Mouse (Mus musculus) MEL (cell line): ENCODE measurements around the gene Gpsm2. TPM values are rescaled to one million over a fixed set of nuclear protein-coding genes. Genes with fewer than 3 reads are reported as not detected.

Source experiments
- DNase-seq: peaks from one replicate; pipeline ENCODE4 v3.0.0; 2011; ENCODE audit warnings: low read depth, low spot score
- H3K27ac ChIP-seq: 2 replicates; pipeline ENCODE4 v1.5.1; 2012; ENCODE audit warnings: low read depth, mild to moderate bottlenecking, control low read depth, low read length, moderate library complexity; ENCODE audit not compliant: control insufficient read depth
- H3K27me3 ChIP-seq, 2 experiments: fragments of 150-350 bp in 1 of 2; sonication (generic) in 1 of 2; 2 replicates each; pipeline ENCODE4 v1.6.1; 2012; ENCODE audit warnings: low read length in 2 of 2, mild to moderate bottlenecking in 2 of 2, improper control_type of control experiment in 1 of 2, moderate library complexity in 1 of 2; ENCODE audit not compliant: insufficient read depth in 2 of 2, control insufficient read depth in 1 of 2
- H3K36me3 ChIP-seq, 2 experiments: 2 replicates each; pipeline ENCODE4 v1.6.1; 2012 to 2014; ENCODE audit warnings: low read length in 2 of 2, improper control_type of control experiment in 1 of 2, inconsistent platforms in 1 of 2, mild to moderate bottlenecking in 1 of 2; ENCODE audit not compliant: insufficient read depth in 2 of 2, control insufficient read depth in 1 of 2
- H3K4me1 ChIP-seq, 2 experiments: fragments of 150-350 bp in 1 of 2; sonication (generic) in 1 of 2; 2 replicates each; pipeline ENCODE4 v1.6.1; 2012; ENCODE audit warnings: low read length in 2 of 2, improper control_type of control experiment in 1 of 2, mild to moderate bottlenecking in 1 of 2; ENCODE audit not compliant: insufficient read depth in 2 of 2, control insufficient read depth in 1 of 2
- H3K4me3 ChIP-seq, 2 experiments: fragments of 150-350 bp in 1 of 2; sonication (generic) in 1 of 2; 2 replicates each; pipeline ENCODE4 v1.5.1; 2012; ENCODE audit warnings: low read depth in 2 of 2, low read length in 2 of 2, mild to moderate bottlenecking in 2 of 2, moderate library complexity in 2 of 2, control low read depth in 1 of 2, improper control_type of control experiment in 1 of 2; ENCODE audit not compliant: control insufficient read depth in 1 of 2, insufficient read depth in 1 of 2
- H3K79me2 ChIP-seq: 2 replicates; pipeline ENCODE4 v1.6.1; 2012; ENCODE audit warnings: mild to moderate bottlenecking, low read length, moderate library complexity; ENCODE audit not compliant: control insufficient read depth, poor library complexity, insufficient read depth
- H3K9ac ChIP-seq: 2 replicates; pipeline ENCODE4 v1.6.1; 2012; ENCODE audit warnings: low read depth, mild to moderate bottlenecking, control low read depth, low read length, moderate library complexity; ENCODE audit not compliant: control insufficient read depth, poor library complexity, severe bottlenecking
- H3K9me3 ChIP-seq: fragments of 150-350 bp; sonication (generic); replicated peaks from 2 replicates; pipeline ENCODE4 v1.6.1; 2012; ENCODE audit warnings: mild to moderate bottlenecking, low read length, improper control_type of control experiment, moderate library complexity; ENCODE audit not compliant: insufficient read depth
- EP300 ChIP-seq, 2 experiments: IDR thresholded peaks; 2 replicates each; pipeline ENCODE4 v1.6.1; 2011; ENCODE audit warnings: improper control_type of control experiment in 2 of 2, low read length in 2 of 2, low read depth in 1 of 2, mild to moderate bottlenecking in 1 of 2
- ETS1 ChIP-seq: IDR thresholded peaks from 2 replicates; pipeline ENCODE4 v1.6.1; 2012; ENCODE audit warnings: low read depth, mild to moderate bottlenecking, inconsistent platforms, low read length, improper control_type of control experiment, moderate library complexity
- GABPA ChIP-seq: IDR thresholded peaks from 2 replicates; pipeline ENCODE4 v1.6.1; 2012; ENCODE audit warnings: low read depth, mild to moderate bottlenecking, inconsistent platforms, low read length, improper control_type of control experiment, moderate library complexity
- GATA1 ChIP-seq: IDR thresholded peaks from 2 replicates; pipeline ENCODE4 v1.6.1; 2011; ENCODE audit warnings: low read depth, low read length, improper control_type of control experiment
- MAX ChIP-seq: IDR thresholded peaks from 2 replicates; pipeline ENCODE4 v1.6.1; 2011; ENCODE audit warnings: low read length, improper control_type of control experiment
- MAZ ChIP-seq: IDR thresholded peaks from 2 replicates; pipeline ENCODE4 v1.6.1; 2012; ENCODE audit warnings: low read depth, mild to moderate bottlenecking, inconsistent platforms, low read length, improper control_type of control experiment
- MXI1 ChIP-seq: IDR thresholded peaks from 2 replicates; pipeline ENCODE4 v1.6.1; 2011; ENCODE audit warnings: mild to moderate bottlenecking, low read depth, low read length, improper control_type of control experiment
- MYB ChIP-seq: IDR thresholded peaks from 2 replicates; pipeline ENCODE4 v1.6.1; 2011; ENCODE audit warnings: mild to moderate bottlenecking, low read depth, low read length, improper control_type of control experiment
- POLR2A ChIP-seq, 2 experiments: IDR thresholded peaks; 2 replicates each; pipeline ENCODE4 v1.6.1; 2011 to 2012; ENCODE audit warnings: low read length in 2 of 2, mild to moderate bottlenecking in 2 of 2, control low read depth in 1 of 2, improper control_type of control experiment in 1 of 2, low read depth in 1 of 2, moderate library complexity in 1 of 2; ENCODE audit not compliant: control insufficient read depth in 1 of 2, insufficient read depth in 1 of 2, poor library complexity in 1 of 2
- SIN3A ChIP-seq: IDR thresholded peaks from 2 replicates; pipeline ENCODE4 v1.6.1; 2012; ENCODE audit warnings: low read length, improper control_type of control experiment, inconsistent platforms
- TAL1 ChIP-seq: IDR thresholded peaks from 2 replicates; pipeline ENCODE4 v1.6.1; 2012; ENCODE audit warnings: mild to moderate bottlenecking, inconsistent platforms, low read length, moderate library complexity, mixed read lengths
- TCF12 ChIP-seq: IDR thresholded peaks from 2 replicates; pipeline ENCODE4 v1.6.1; 2014; ENCODE audit warnings: low read depth, mild to moderate bottlenecking, inconsistent platforms, low read length, improper control_type of control experiment, moderate library complexity
- ZC3H11A ChIP-seq: IDR thresholded peaks from 2 replicates; pipeline ENCODE4 v1.6.1; 2012; ENCODE audit warnings: low read depth, mild to moderate bottlenecking, inconsistent platforms, low read length, improper control_type of control experiment
- ZKSCAN1 ChIP-seq: IDR thresholded peaks from 2 replicates; pipeline ENCODE4 v1.6.1; 2012; ENCODE audit warnings: low read depth, mild to moderate bottlenecking, inconsistent platforms, low read length, improper control_type of control experiment, moderate library complexity
- ZNF384 ChIP-seq: IDR thresholded peaks from 2 replicates; pipeline ENCODE4 v1.6.1; 2012; ENCODE audit warnings: low read depth, mild to moderate bottlenecking, inconsistent platforms, low read length, improper control_type of control experiment
- polyA plus RNA-seq, 2 experiments: library from polyadenylated mRNA; stranded (reverse) in 1 of 2; unstranded in 1 of 2; fragments of >175 nt in 1 of 2; fragments of >200 nt in 1 of 2; gene quantifications; 2 replicates each; pipeline versions ENCODE4 v1.2.1 to v1.2.4; 2012; ENCODE audit warnings: low replicate concordance in 2 of 2, low read depth in 1 of 2; ENCODE audit not compliant: insufficient read length in 2 of 2, insufficient read depth in 1 of 2, missing spikeins in 1 of 2
- total RNA-seq: library from RNA; depleted of rRNA; stranded (reverse); fragments of 300-350 nt; gene quantifications from 2 replicates; pipeline ENCODE4 v1.2.3, GENCODE M21; 2012

Gpsm2 gene
- total and polyA plus RNA-seq, 3 experiments: 17.6 to 27.5 TPM; not detected in 1

DNA sequence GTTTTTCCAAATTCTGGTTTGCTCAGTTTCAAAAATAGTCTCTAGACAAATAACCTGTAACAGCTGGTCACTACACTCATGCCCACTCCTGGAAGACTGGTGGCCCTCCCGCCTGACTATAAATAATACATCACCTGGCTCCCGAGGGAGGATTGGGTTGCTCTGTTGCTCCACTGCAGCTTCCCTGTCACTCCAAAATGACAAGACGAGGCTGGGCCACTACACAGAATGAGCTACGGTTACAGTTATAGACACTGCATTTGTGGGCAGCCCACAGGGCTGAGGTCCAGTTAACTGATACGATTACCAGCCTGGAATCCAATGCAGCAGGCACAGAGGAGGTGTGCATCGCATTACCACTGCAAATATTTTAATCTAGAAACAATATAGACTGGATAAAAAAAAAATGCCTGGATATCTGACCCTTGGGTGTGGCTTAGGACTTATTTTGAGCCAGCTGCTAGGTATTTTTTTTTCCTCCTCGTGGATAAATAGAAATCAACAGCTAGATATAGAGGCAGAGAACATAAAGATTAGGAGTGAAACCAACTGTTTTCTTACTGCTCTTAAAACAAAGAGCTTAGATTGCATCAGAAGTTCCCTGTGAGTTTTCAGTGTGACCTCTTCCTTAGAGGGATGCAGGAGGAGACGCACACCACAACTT is 17.1 kb upstream of the Gpsm2 start, which contains the start of gene Aknad1:
Aknad1 (plus strand) TSS at position 614 of the 664 bp plus-strand sequence.
- peaks cover 12 to 16% of the 10 kb centered on the region in 2 experiments for H3K4me1 ChIP-seq
- no peaks in the 10 kb centered on the region for H3K79me2 ChIP-seq
- H3K27ac ChIP-seq: no peak within 1 kb of the TSS; the same call in 1 of the 2 replicates
- H3K9ac ChIP-seq: no peak within 1 kb of the TSS
- no peaks in the 10 kb centered on the region for H3K27me3 ChIP-seq
- H3K36me3 ChIP-seq: peaks cover 0 to 19% of the 10 kb centered on the region in 2 experiments; a peak in 2 of 4 replicates
- DNase-seq: no peak
- no peaks in the 10 kb centered on the region for H3K9me3 ChIP-seq
- TF ChIP-seq TAL1 (no peak), ETS1 (0 out of 2 replicates have a peak, but pooled peaks have one; percentile 17), MYB (no peak), ZNF384 (peak; percentile 44; the same call in 1 of the 2 replicates), EP300 (IDR thresholded peaks at IDR 0.05; ENCODE audit: low read depth in 1 of 2, low read length in 2 of 2) (peak in 1 of 2 experiments; percentile 24; a peak in 1 of 4 replicates)
- H3K4me3 ChIP-seq: no peak within 1 kb of the TSS

DNA sequence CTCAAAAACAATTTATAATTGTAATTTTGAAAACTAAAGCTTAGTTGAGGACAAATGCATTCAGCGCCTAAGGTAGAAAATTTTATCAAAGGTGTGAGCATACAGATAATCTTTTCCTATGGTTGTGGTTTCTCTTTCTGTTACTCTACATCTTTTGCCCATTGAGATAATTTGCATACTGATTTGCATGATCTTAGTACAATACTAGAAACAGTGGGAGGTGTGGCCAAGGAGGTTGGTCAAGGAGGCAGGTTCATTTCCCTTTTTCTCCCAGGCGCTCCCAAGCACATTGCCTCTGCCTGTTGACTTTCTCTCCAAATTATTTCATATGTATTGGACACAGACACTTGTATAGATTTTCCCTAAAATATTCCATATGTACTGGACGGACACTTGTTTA is 15.7 kb upstream of the Gpsm2 start:
- Histone ChIP-seq H3K4me3 (peak overlapping the region; percentile 16 to 31; a peak in 3 of 4 replicates), H3K27ac (0 out of 2 replicates have a peak overlapping the region, but pooled peaks have one; percentile 24), H3K4me1 (peaks cover 12 to 16% of the 10 kb centered on the region in 2 experiments), H3K9me3 (no peaks in the 10 kb centered on the region), H3K79me2 (no peaks in the 10 kb centered on the region), H3K36me3 (peaks cover 0 to 19% of the 10 kb centered on the region in 2 experiments; a peak in 2 of 4 replicates), H3K9ac (peak overlapping the region; percentile 35), H3K27me3 (no peaks in the 10 kb centered on the region)
- TF ChIP-seq ZKSCAN1 (no peak), GABPA (no peak), ETS1 (peak; percentile 48), POLR2A (IDR thresholded peaks at IDR 0.05; ENCODE audit: control insufficient read depth in 1 of 2, insufficient read depth in 1 of 2, low read depth in 1 of 2, low read length in 2 of 2, poor library complexity in 1 of 2) (0 out of 4 replicates have a peak, but pooled peaks of 1 of the 2 experiments have one; percentile 22), EP300 (IDR thresholded peaks at IDR 0.05; ENCODE audit: low read depth in 1 of 2, low read length in 2 of 2) (peak; percentile 49 to 61; a peak in 3 of 4 replicates), MAX (peak; percentile 38; the same call in 1 of the 2 replicates), SIN3A (peak; percentile 16), ZC3H11A (0 out of 2 replicates have a peak, but pooled peaks have one; percentile 7), TCF12 (0 out of 2 replicates have a peak, but pooled peaks have one; percentile 27), MAZ (no peak), MXI1 (peak; percentile 52; the same call in 1 of the 2 replicates), GATA1 (peak; percentile 82)
- peak; percentile 84 for DNase-seq
